Mouse (Mus musculus) cortical plate, adult 2 months (tissue): ENCODE measurements around the gene Rai14. TPM values are rescaled to one million over a fixed set of nuclear protein-coding genes. Genes with fewer than 3 reads are reported as not detected.

Source experiments
- H3K27ac ChIP-seq: fragments of 200-500 bp; 2 replicates; pipeline ENCODE4 v1.5.1; 2012; ENCODE audit warnings: low read length, control low read depth, inconsistent platforms; ENCODE audit not compliant: insufficient read depth
- H3K4me1 ChIP-seq: fragments of 200-500 bp; 2 replicates; pipeline ENCODE4 v1.6.1; 2011; ENCODE audit warnings: low read length; ENCODE audit not compliant: control insufficient read depth, insufficient read depth
- H3K4me3 ChIP-seq: fragments of 200-500 bp; 2 replicates; pipeline ENCODE4 v1.5.1; 2011; ENCODE audit warnings: mild to moderate bottlenecking, low read length, control low read depth; ENCODE audit not compliant: insufficient read depth
- CTCF ChIP-seq: fragments of 200-500 bp; IDR thresholded peaks from 2 replicates; pipeline ENCODE4 v1.5.1; 2011; ENCODE audit warnings: mild to moderate bottlenecking, control low read depth, low read length; ENCODE audit not compliant: insufficient read depth; ENCODE audit errors: extremely low read depth
- POLR2A ChIP-seq: fragments of 200-500 bp; IDR thresholded peaks from 2 replicates; pipeline ENCODE4 v1.6.1; 2011; ENCODE audit warnings: mild to moderate bottlenecking, low read length, control low read depth; ENCODE audit not compliant: insufficient read depth; ENCODE audit errors: extremely low read depth
- polyA plus RNA-seq: library from polyadenylated mRNA; depleted of rRNA; stranded (reverse); fragments of >200 nt; gene quantifications from 2 replicates; pipeline ENCODE4 v1.2.3, GENCODE M21; 2012

Rai14 gene
- polyA plus RNA-seq, 1 experiment, result 8.1 TPM

- H3K4me3 ChIP-seq, result no peak overlapping the region
- no peak for TF ChIP-seq CTCF
- TF ChIP-seq POLR2A, result no peak
These were observed 82.4 kb downstream of the Rai14 start for GRCm38 (mm10) chr15:10632060-10632459.

DNA sequence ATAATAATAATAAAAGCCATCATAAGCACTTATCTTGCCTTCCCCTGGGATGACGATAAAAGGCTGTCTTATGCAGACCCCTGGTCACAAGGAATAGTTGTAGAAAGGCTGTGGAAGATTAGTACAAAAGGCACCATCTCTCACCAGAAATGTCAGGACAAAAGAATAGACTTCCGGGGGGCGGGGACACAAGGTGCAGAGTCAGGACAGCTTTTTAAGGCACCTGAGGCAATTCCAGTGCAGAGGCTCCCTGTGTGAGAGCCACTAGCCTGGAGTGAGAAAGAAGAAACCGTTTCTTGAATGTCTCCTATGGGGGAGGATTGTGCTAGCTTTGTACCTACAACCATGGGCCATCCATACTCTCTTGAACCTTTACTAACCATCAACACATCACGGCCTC is 82.9 kb downstream of the Rai14 start:
- no peak overlapping the region for H3K4me3 ChIP-seq
- no peaks in the 10 kb centered on the region for H3K4me1 ChIP-seq
- H3K27ac ChIP-seq, result no peak overlapping the region
- no peak for TF ChIP-seq POLR2A
- TF ChIP-seq CTCF, result no peak

More at GRCm38 (mm10) chr15:10632060-10632459, 82.4 kb downstream of the Rai14 start:
- no peaks in the 10 kb centered on the region for H3K4me1 ChIP-seq
- no peak overlapping the region for H3K27ac ChIP-seq

GRCm38 (mm10) chr15:10628980-10629346 is 85.5 kb downstream of the Rai14 start:
- no peak for TF ChIP-seq CTCF
- no peak for TF ChIP-seq POLR2A
- H3K27ac ChIP-seq, result no peak overlapping the region
- no peaks in the 10 kb centered on the region for H3K4me1 ChIP-seq
- no peak overlapping the region for H3K4me3 ChIP-seq

DNA sequence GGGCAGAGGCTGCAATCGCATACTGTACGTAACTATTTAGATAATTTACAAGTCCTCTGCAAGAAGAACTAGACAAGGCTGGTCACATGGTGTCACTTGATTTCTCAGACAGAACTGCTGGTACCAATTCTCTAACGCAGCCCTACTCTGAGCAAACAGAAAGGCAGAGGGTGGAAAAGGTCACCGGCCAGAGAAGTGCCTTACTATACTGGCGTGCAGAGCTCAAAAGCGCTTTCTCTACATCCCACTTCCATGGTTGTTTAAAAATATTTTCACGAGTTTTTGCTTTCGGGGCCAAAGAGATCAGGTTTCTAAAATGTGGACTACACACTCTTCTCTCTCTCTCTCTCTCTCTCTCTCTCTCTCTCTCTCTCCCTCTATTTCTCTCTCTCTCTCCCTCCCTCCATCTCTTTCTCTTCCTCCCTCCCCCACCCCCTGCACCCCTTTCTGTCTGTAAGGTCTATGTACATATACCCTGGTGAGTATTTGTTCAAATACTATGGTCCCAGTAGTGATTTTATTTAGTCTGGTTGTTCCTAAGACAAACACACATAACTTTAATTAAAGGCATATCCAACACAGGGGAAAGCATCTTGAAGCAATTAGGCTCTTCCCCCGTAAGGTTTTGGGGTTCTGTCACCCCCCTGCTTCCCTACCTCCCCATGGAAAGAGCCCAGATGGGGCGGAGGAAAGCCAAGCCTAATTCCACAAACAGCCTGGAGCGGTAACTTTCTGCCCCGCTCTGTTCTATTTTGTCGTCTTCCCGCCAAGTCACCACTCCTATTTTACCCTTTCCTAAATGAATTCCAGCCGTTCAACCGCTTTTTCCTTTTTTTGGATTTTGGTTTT is 86.1 kb downstream of the Rai14 start:
- Histone ChIP-seq H3K27ac (no peak overlapping the region), H3K4me3 (no peak overlapping the region), H3K4me1 (no peaks in the 10 kb centered on the region)
- TF ChIP-seq POLR2A (no peak), CTCF (no peak)

DNA sequence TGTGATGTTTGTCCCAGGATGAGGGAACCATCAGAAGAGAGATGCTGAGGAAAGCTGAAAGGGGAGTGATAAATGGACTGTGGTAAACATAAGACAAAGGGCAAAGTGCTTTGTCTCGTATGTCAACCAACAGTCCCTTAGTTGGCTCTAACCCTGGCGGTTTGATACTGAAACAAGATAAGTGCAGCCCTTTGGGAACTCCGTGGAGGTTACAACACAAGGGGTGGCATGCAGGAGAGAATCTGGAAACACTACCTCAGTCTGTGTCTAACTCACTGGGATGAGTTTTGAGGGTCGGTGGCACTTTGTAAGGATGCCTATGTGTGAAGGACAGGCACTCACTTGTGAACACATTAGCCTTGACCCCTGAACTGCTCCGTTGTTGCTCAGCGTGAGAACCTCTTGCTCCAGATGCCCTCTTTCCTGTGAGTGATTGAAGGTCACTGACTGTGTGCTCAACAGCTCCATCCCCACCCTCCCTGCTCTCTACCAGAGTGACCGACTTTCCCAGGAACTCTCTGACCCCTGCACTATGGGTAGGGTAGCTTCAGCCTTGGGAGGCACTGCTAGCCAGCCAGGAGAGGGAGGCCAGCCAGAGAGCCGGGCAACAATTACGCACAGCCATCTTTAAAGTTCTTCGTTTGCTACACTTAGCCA is 90.7 kb downstream of the Rai14 start:
- H3K4me1 ChIP-seq, result no peaks in the 10 kb centered on the region; the same call in 1 of the 2 replicates
- no peak overlapping the region for H3K4me3 ChIP-seq
- no peak overlapping the region for H3K27ac ChIP-seq
- TF ChIP-seq CTCF, result no peak
- TF ChIP-seq POLR2A, result no peak

- H3K4me3 ChIP-seq, result no peak overlapping the region
- TF ChIP-seq POLR2A (no peak), CTCF (no peak)
- H3K4me1 ChIP-seq, result no peaks in the 10 kb centered on the region; the same call in 1 of the 2 replicates
- H3K27ac ChIP-seq, result no peak overlapping the region
These were observed 93.2 kb downstream of the Rai14 start for GRCm38 (mm10) chr15:10621194-10621593.

- Histone ChIP-seq H3K27ac (no peak overlapping the region), H3K4me1 (no peaks in the 10 kb centered on the region; the same call in 1 of the 2 replicates), H3K4me3 (no peak overlapping the region)
- TF ChIP-seq CTCF, result no peak
- no peak for TF ChIP-seq POLR2A
These were observed 94.7 kb downstream of the Rai14 start for GRCm38 (mm10) chr15:10619678-10620077.

DNA sequence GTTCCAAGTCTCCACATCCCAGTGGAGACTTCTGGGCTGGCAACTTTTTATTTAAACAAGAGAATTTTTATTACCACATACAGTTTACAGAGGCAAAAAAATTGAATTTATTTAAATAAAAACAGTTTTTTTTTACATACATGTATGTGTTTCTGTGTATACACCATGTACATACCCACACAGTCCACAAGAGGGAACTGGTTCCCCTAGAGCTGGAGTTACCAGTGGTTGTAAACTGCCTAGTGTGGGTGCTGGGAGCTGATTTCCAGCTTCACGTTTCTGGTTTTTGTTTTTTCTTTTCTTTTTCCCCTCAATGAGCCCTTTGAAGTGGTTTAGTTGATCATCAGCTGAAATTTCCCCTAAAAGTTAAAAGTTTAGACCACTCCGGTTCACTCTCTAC is 96.1 kb downstream of the Rai14 start:
- H3K4me3 ChIP-seq, result no peak overlapping the region
- H3K4me1 ChIP-seq, result no peaks in the 10 kb centered on the region; the same call in 1 of the 2 replicates
- no peak overlapping the region for H3K27ac ChIP-seq
- TF ChIP-seq POLR2A (no peak), CTCF (no peak)

- Histone ChIP-seq H3K4me3 (no peak overlapping the region), H3K27ac (no peak overlapping the region), H3K4me1 (no peaks in the 10 kb centered on the region)
- TF ChIP-seq CTCF (no peak), POLR2A (no peak)
These were observed 98.4 kb downstream of the Rai14 start for GRCm38 (mm10) chr15:10616001-10616400.

GRCm38 (mm10) chr15:10611040-10611439 is 103.4 kb downstream of the Rai14 start:
- Histone ChIP-seq H3K4me1 (no peaks in the 10 kb centered on the region), H3K27ac (no peak overlapping the region), H3K4me3 (no peak overlapping the region)
- TF ChIP-seq CTCF (no peak), POLR2A (no peak)
